Mouse (Mus musculus): ENCODE data around the gene Mapkapk2.
A peak's percentile ranks its signal among the peaks of the same experiment; 100 is the strongest.

DNA sequence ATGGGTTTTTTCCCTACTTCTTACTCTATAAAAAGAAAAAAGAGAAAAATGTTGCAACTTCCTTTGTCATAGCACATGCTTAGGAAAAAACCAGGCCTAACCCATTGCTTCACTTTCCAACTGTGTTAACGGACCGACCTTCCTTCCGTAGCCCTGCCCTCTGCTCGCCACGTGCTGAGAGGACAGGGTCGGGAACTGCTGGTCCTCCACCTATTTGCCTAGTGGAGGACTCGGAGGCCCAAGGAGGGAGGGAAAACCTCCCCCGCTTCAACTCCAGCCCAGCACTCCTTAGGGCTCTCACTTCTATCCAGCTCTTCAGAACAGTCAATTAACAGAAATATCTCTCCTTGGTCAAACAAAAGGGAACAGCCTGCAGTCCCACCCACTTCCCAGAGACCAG, 13.3 kb downstream of the Mapkapk2 start:
- TF ChIP-seq CTCF (IDR thresholded peaks at IDR 0.05; ENCODE audit: low read depth) (no peak), EP300 (IDR thresholded peaks at IDR 0.05; ENCODE audit: low read depth) (0 out of 2 replicates have a peak, but pooled peaks have one; percentile 65)

All from liver, postnatal 0 days (tissue).